Mouse (Mus musculus) cerebellum, adult 11 months (tissue): Measurements from ENCODE around the gene Esr1.
"Not testable (repeated sequence)": the region's sequence is repeated elsewhere in the genome, so short reads cannot be mapped to it uniquely, and the experiment has no call there.

ENCODE experiments used
- DNase-seq: peaks from one replicate; pipeline ENCODE4 v3.0.0; 2022

Gene Esr1

DNA sequence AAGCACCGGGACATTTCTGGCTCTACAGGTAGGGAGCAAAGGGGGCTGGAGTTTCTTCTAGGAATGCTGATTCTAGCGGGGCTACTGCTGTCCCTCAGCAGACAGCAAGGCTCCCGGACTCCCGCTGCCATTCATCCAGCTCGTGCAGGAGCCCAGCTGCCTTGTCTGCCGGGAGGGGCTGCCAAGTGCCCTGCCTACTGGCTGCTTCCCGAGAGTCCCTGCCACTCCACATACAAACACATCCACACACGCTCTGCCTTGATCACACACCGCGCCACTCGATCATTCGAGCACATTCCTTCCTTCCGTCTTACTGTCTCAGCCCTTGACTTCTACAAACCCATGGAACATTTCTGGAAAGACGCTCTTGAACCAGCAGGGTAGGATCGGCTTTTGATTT, 98.5 kb downstream of the Esr1 start:
- DNase-seq: no peak

DNA sequence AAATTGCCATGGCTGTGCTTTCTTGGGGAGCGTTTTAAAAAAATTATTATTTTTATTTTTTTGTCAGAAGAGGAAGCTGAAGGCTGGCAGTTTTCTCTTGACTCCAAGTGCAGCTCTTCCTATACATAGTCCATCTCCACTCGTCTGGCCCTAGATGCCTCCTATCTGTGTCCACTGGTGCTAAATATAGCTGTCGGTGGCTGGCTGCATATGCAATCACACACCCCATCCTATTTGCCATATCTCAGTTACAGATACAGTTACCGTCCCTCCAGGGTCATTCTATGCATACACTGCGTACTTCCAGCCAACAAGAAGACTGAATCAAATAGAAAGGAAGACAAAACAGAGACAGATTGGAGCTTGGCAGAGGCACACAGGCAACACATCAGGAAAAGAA, 100.0 kb downstream of the Esr1 start:
- no peak for DNase-seq

DNA sequence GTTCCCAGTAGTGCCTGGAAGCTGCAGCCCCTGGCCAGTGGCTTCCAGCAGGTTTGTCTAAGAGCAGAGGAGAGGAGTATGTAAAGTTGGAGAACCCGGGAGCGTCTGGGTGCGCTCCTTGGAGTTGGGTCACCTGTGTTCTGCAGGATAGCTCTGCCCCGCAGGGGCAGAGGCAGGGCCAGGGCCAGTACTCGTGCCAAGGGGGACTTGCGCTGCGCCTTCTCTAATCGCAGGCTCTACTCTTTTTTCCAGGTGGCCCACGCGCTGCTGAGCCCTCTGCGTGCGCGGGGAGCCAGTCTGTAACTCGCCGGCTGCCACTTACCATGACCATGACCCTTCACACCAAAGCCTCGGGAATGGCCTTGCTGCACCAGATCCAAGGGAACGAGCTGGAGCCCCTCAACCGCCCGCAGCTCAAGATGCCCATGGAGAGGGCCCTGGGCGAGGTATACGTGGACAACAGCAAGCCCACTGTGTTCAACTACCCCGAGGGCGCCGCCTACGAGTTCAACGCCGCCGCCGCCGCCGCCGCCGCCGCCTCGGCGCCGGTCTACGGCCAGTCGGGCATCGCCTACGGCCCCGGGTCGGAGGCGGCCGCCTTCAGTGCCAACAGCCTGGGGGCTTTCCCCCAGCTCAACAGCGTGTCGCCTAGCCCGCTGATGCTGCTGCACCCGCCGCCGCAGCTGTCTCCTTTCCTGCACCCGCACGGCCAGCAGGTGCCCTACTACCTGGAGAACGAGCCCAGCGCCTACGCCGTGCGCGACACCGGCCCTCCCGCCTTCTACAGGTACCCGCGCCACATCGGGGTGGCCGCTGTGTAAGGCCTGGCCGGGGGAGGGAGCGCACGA, 100.9 kb downstream of the Esr1 start:
- DNase-seq: no peak

DNA sequence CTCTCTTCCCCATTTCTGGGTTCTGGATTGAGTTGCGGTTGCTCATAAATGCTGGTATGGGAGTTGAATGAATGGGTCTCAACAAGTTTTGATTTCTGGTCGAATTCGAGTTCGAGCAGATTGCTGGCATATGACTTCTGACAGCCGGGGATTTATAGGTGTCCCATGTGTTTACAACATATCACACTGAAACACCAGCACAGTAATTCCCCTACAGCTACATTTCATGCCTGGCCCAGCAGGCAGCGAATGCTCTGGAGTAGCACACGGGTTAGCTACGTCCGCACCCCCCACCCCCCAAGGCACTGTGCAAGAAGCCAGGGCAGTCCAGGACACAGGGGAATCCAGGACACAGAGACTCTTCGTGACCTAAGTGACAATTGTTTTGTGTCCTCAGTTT, 102.0 kb downstream of the Esr1 start:
- DNase-seq: no peak

DNA sequence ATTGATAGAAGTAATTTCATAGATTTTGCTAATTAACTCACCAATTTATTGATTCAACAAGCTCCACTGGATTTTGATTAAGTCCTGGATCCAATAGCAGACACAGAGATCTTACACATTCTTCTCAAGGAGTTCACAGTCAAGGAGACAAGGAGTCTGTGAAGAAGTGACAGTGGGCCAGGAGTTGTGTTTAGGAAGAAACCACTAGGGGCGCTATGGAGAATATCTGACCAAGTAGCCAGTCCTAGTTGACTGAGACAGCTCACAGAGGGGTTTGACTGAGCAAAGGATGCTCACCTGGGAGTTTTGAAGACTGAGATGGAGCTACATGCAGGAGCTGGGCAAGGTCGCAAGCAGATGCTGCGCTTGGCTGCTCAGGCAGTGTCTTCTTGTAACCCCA, 113.5 kb downstream of the Esr1 start:
- no peak for DNase-seq

DNA sequence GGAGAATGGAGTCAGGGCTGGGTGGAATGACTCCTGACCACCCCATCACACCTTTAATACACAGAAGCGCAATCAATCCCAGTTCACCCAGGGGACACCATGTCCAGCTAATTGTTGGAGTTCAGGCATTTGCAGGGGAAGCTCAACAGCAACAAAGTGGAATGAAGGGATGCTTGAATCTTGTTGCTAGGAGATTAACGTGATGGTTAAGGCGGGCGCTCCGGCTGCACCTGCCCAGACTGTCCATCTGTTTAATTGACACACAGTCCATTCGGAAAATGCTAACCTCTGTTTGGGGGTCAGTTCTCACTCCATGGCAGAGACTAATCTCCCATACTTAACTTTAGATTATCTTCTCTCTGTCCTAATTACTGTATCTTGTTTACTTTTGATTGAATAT, 114.7 kb downstream of the Esr1 start:
- no peak for DNase-seq

DNA sequence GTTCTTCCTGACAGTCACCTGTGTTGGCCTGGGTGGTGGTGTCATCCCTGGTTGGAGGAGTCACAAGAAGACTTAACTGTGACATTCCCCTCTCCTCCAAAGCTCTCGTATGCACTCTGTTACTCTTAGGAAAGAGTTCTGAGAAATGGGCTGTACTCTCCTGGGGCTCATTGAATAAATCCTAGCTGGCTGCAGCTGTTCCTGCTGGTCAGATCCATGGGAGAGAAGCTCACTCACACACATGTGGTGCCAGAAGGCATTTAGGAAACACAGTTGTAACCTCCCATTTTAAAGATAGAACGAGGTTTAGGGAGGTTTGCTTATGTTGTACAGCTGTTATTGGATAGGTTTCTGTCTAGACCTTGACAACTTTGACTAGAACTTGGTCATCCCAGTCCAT, 120.9 kb downstream of the Esr1 start:
- DNase-seq: no peak

DNA sequence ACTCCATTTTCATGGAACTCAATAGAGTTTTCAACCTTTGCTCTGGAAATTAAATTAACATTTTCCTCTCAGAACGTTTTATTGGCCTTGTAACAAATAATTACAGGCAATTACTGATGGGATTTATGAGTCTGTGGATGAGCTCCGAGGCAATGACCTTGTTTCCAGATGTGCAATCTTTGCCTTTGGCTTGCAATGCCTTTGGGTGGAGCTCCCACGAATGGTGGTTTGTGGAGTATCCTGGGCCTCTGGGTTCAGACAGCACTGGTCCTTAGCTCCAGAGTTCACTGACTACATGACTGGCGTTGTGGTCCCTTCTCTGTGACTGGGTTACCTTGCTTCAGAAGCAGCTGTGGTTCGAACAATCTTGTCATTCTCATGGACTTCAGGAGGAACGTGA, 122.6 kb downstream of the Esr1 start:
- no peak for DNase-seq

DNA sequence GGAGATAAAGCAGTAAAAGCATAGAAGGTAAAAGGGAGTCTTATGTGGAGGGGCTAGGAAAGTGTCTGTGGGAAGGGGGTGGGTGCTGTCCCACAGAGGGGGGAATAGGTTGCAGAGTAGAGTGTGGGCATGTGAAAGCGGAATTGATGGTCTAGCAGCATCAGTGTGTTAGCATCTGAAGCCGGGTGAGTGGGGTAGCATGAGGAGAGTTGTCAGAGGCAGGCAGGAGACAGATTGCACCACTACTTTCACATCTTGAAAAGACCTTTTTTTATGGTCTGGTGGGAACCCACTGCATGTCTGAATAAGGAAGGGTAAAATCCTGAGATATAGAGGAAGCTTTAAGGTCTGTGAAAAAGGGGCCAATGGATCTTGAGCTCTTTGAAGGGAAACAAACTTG, 123.5 kb downstream of the Esr1 start:
- DNase-seq: no peak

DNA sequence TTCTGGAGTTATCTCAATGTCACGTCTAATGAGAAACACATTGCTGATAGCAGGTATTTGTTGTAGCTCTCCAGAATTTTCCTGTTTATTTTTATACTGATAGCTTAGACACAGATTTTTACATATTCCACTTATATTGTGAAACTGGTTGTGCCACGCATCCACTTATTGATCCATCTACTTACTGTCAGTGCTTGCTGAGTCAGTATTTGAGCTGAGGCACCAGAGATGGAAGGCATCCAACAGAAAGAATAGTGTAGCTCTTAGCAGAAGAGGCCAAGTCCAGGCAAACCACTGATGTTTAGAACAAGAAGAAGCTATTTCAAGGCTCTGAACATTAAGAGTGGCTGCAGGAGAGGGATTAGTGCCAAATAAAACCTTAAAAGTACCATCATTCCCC, 126.9 kb downstream of the Esr1 start:
- DNase-seq: no peak

DNA sequence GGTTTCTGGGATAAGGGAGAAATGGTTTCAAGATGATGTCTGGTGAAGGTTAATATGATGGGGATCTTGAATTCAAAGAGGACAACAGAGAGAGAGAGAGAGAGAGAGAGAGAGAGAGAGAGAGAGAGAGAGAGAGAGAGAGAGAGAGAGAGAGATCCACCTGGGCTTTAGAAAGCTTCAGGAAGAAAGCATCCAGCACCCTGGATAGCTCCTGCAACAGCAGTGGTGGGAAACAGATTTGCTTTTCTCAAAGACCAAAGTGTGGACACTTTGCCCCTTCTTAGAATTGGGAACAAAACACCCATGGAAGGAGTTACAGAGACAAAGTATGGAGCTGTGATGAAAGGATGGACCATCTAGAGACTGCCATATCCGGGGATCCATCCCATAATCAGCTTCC, 139.7 kb downstream of the Esr1 start:
- DNase-seq: not testable (repeated sequence)

DNA sequence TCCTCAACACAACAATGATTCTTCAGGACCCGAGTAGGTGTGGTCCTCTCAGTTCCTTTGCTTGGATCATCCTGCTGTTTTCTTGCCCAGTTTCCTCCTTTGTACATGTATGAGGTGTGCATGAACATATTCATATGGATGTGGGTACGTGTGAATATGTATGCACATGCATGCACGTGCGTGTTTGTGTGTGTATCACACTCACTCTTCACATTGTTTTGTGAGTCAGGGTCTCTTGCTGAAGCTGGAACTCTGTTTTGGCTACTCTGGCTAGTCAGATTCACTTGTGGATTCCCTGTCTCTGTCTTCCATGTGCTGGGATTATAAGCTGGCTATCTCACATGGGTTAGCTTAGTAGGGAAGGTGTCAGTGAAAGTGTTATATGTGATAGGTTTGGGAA, 141.6 kb downstream of the Esr1 start:
- DNase-seq: no peak

DNA sequence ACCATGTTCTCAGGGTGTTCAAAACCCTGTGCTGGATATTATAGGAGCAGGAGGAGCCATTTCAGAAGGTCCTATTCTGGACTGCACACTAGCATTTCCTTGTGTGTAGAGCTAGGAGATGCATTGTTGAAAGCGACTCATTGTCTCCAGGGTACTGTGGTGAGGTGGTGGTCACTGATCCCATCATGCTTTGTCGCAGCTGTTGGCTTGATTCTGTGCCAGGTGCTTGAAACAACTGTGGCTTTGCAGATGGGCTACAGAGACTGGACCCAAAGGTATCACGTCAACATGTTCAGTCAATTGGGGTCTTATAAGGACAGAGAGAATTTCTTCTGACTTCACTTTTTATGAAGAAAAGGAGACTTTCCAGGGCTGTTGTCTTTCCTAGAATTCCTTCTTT, 164.1 kb downstream of the Esr1 start:
- DNase-seq: no peak

DNA sequence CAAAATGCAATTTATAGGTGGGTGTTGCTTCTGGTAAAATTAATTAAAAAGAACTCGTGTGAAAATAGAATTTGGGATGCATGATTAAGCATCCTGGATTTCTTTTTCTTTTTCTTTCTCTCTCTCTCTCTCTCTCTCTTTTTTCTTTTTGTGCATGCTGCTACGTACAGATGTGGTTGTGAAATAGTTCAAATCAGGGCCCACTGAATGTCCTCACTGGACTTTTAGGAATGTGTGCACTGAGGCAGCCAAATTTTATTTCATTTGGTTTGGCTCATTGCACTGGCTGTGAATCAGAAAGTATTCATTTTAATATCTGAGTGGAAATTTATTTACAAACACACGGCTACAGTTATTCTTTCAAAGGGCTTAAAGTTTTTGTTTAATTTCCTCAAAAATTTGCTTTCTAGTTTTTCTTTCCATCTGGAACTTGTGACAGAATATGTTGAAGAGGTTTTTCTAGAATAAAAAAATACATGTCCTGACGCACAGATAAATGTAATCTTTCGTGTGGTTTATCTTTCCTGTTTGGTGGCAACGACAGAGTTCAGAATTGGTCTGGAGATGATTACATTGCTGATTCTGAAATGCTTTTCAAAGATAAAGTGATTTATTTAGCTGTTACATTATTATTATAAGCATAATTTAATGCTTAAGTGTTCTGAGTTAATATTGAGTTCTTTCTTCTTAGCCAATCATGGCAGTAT, 164.8 kb downstream of the Esr1 start:
- no peak for DNase-seq

DNA sequence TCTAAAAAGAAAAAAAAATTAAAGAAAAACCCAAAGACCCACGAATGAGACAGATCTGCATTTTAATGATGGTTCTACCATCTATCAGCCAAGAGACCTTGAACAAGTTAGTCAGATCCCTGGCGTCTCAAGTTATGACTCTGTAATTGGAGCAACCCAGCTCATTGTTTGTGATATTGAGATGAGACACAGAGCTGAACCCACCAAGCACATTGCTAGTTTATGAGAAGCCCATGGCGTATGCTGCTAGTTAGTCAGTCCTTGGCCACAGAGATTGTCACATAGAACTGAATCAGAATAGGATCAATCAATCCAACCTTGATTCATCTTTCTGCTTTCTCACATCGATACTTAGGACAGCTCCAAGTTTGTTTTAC, 165.3 kb downstream of the Esr1 start:
- no peak for DNase-seq

DNA sequence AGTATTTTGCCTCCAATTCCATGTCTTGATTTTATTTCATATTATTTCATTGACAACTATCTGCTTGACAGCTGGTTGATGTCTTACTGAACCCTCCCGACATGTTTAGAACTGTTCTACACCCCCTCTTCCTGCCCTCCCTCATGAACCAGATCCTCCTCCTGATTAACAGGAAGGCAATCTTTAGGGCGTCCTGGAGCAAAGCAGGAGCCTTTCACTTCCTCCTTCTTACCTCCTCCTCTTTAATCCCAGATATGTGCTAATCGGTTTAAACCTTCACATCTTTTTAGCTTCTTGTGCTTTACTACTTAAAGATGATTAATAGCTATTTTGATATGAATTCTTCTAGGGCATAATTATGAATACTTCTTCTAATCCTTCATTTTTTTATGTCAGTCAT, 166.6 kb downstream of the Esr1 start:
- DNase-seq: no peak

DNA sequence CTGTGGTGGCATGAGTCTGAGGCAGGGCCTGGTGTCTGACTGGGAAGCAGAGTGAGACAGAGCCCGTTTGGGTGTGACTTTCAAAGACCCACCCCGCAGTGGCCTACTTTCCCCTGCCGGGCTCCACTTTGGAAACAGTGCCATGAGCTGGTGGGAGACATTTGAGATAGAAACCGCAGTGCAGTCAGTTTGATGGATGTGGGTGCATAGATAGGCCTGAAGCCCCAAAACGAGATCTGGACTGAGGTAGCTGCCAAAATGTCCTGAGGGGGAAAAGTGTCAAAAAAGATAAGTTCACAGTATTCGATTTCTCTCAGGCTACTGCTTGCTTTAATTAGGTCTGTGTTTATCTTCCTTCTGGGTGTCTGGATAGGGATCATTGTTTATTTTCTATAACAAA, 169.5 kb downstream of the Esr1 start:
- DNase-seq: no peak

DNA sequence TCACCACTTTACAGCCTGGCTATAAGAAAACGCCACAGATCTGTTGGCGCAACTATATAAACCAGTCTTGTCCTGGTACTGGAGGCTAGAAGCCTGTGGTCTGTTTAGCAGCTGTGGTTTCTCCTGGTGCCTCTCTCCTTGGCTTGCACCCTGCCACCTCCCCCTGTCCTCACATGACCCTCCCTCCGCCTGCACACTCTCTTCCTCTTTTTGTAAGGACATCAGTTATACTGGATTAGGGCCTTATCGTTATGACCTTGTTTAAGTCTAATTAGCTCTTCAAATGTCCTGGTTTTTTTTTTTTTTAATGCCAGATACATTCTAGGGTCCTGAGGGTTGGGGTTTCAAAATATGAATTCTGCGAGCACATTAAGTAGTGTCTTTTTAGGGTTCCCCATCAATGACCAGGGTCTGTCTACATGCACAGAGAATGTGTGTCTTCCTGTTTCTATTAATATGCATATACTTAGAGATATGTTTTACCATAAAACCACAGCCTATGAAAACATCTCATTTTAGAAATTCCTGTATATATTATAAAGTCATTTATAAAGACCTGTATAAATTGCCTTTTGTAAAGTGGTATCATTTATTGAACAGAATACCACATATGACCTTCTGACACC, 175.7 kb downstream of the Esr1 start:
- DNase-seq: no peak

DNA sequence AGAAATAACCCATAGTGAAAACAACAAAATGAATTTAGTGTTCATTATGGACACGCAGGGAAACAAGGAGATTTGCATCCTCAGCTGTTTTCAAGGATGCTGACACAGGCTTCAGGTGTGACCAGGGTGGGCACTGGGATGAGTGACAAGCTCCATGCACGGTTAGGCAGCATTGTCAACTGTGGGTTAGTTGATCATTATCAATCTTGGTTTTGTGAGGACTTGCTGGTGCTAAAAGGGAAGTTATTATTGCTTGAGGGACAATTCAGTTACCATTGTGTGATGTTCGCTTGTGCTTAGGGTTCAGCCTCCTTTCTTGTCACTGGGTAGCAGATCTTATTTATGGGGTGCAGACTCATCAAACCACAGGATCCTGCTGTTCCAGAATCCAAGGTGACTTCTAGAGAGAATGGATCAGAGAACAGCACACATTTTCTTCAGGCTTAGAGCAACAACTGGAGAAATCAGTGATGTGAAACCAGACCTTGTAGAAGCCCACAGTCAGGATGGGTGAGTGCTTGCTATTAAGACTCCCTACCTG, 186.9 kb downstream of the Esr1 start:
- DNase-seq: no peak

DNA sequence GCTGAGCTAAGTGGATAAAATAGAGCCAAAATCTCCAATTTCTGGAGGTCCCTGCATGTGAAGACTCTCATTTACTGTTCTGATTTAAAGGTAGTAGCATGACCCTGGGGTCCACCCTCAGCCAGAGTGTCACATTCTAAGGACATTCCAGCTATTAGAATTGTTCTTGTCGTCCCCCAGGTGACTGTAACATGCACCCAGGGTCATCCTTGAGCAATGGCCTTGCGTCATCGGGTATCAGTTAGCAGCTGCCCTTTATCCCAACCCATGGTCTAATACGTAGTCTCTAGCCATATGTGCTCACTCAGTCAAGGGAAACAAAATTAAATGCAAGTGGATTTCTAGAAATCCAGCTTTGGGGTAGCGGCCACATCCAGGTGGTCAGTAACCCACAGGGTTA, 213.0 kb downstream of the Esr1 start:
- DNase-seq: no peak

DNA sequence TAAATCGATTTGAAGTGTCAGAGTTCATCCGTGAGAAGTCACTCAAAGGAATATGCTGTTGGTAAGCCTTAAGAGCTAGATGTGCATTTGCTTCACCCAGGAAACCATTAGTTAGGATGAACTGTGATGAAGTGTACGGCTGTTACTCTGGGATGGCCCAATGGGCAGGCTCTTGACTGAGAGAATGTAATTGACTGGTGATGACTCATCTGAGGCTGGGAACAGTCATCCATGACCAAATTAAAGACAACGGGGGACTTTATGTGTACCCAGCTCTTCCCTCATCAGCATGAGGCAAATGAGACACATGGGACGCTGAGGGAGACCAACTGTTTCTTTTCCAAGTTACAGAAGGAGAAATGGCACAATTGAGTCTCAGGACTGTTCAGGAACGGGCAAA, 219.2 kb downstream of the Esr1 start:
- no peak for DNase-seq

DNA sequence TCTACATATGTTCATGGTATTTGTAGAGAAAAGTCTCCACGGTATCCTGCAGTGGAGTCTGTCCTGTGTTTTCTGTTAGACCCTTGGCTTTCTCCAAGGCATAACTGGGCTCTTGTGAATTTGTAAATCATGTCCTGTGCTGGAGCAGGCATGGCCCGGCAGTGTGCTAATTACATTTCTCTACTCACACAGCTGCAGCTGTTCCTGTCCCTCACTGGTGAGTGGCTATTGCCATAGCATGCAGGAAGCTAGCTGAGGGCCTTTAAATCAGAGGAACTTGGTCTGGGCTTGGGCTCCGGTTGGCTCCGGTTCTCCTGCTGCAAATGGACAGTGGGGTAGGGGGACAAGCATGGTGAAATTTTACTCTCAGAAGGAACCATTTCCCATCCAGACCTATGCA, 226.7 kb downstream of the Esr1 start:
- no peak for DNase-seq

DNA sequence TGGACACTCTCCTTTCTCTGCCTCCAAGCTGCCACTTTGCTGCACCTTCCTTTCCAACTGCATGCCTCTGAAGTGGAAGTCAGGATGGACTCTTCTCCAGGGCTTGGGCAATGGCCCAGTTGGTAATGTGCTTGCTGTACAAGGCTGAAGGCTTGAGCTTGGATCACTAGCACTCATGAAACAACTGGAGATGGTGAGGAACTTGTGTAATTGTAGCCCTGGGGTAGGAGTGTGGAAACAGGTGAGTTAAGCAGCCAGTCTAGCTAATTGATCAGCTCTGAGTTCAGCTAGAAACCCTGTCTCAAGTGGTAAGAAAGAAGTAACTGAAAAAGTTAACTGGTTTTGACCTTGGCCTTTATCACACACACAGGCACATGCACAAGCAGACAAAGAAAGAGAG, 229.6 kb downstream of the Esr1 start:
- no peak for DNase-seq

DNA sequence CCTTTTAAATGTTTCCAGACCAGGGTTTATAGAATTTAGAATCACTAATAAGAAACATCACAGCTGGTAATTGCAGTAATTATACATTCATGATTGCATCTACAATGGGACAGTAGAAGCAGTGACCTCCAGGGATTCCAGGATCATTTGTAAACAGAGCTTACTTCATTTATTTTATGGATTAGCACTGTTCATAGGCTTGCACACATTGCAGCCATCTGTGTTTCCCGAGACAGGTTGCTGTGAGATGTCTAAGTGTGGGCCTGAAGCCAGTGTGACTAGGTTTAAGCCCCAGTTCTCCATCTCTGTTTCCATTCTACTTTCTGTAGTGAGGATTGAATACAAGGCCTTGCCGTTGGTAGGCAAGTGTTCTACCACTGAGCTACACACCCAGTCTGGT, 236.1 kb downstream of the Esr1 start:
- DNase-seq: no peak
